Mouse (Mus musculus): ENCODE measurements at regions not wholly inside any gene's neighbourhood (a gene's known extent, or its start where the extent isn't known, plus 50 kb on each side); places are given as distances from the start of the nearest gene placed in this dataset.

DNA sequence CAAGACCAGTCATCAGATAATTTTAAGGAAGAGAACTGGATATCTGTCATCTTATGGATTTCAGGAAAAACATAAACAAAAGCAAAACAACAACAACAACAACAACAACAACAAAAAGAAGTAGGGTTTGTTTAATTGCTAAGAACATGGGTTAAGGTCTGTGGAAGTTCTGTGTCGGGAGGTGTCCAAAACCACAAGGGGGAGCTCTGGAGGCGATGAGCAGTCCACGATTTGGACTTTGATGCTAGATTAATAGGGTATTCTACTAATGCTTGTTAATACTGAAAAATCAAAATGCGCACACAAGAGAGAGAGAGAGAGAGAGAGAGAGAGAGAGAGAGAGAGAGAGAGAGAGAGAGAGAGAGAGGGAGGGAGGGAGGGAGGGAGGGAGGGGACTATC, 692.0 kb upstream of the Car10 start:
- peak; percentile 24 for DNase-seq (ENCODE audit: low read depth, low spot score)

DNA sequence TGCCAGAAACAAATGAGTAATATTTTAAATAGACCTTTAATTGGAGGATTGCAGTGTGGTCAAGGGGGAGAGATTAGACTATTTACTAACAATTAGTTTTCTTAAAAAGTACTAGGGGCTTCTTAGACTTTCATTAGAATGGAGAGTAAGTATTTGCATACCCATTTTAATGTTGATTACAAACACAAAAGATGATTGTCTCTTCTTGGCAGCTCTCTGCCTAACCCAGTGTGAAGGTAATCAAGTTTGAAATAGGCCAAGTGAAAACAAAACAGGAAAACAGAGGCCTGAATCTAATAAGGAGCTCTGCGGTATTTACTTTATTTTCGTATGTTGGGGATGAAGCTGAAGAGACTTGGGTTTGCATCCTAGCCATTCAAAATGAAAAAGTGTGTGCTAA, 646.5 kb upstream of the Car10 start:
- peak; percentile 3 for DNase-seq (ENCODE audit: low read depth, low spot score)

- no peak for DNase-seq (ENCODE audit: low read depth, low spot score)
Observed at GRCm38 (mm10) chr11:92495291-92495690, 602.5 kb upstream of the Car10 start.

Measured in ES-CJ7 (cell line).